Mouse (Mus musculus): ENCODE results near the gene Cops3.

- TF ChIP-seq POLR2A (IDR thresholded peaks at IDR 0.05; ENCODE audit: insufficient read length, low read depth) (no peak), CEBPB (IDR thresholded peaks at IDR 0.05; ENCODE audit: insufficient read depth, poor library complexity, severe bottlenecking) (no peak), TCF3 (IDR thresholded peaks at IDR 0.05; ENCODE audit: insufficient read length, low read depth) (no peak), SRF (IDR thresholded peaks at IDR 0.05; ENCODE audit: control insufficient read depth, insufficient read length, low read depth) (no peak), E2F4 (IDR thresholded peaks at IDR 0.05; ENCODE audit: insufficient read depth) (no peak), TCF12 (IDR thresholded peaks at IDR 0.05; ENCODE audit: insufficient read depth, poor library complexity, severe bottlenecking) (no peak), USF1 (IDR thresholded peaks at IDR 0.05; ENCODE audit: low read depth) (no peak)
Observed at GRCm38 (mm10) chr11:59786444-59787198, 53.0 kb downstream of the Cops3 start.

Data from myocyte (in vitro differentiated cells).